Mouse (Mus musculus) embryonic facial prominence, embryonic 14.5 days (tissue): ENCODE measurements around the gene Tubgcp6. TPM values are rescaled to one million over a fixed set of nuclear protein-coding genes. Genes with fewer than 3 reads are reported as not detected.

Source experiments
- ATAC-seq: fragments of 200-750 bp; cut with Nextera tagmentation; 2 replicates; pipeline ENCODE4 v1.8.0; 2017; ENCODE audit warnings: low read depth, moderate number of reproducible peaks, moderate TSS enrichment
- DNase-seq: peaks from one replicate; pipeline ENCODE4 v3.0.0-alpha.2; 2015; ENCODE audit warnings: low spot score
- H3K27ac ChIP-seq: fragments of 300-500 bp; sonication (generic); replicated peaks from 2 replicates; pipeline ENCODE4 v1.5.1; 2014; ENCODE audit warnings: low read depth, mild to moderate bottlenecking, low read length, moderate library complexity
- H3K27me3 ChIP-seq: fragments of 300-500 bp; sonication (generic); replicated peaks from 2 replicates; pipeline ENCODE4 v1.6.1; 2014; ENCODE audit warnings: low read length; ENCODE audit not compliant: control insufficient read depth, insufficient read depth
- H3K36me3 ChIP-seq: fragments of 300-500 bp; sonication (generic); 2 replicates; pipeline ENCODE4 v1.6.1; 2014; ENCODE audit warnings: low read length, mixed read lengths; ENCODE audit not compliant: control insufficient read depth, insufficient read depth
- H3K4me1 ChIP-seq: fragments of 300-500 bp; sonication (generic); 2 replicates; pipeline ENCODE4 v1.6.1; 2014; ENCODE audit warnings: antibody characterized with exemption, low read length; ENCODE audit not compliant: control insufficient read depth, insufficient read depth
- H3K4me2 ChIP-seq: fragments of 300-500 bp; sonication (generic); 2 replicates; pipeline ENCODE4 v1.6.1; 2014; ENCODE audit warnings: low read depth, mild to moderate bottlenecking, low read length, moderate library complexity, mixed read lengths
- H3K4me3 ChIP-seq: fragments of 300-500 bp; sonication (generic); 2 replicates; pipeline ENCODE4 v1.5.1; 2014; ENCODE audit warnings: low read depth, mild to moderate bottlenecking, low read length
- H3K9ac ChIP-seq: fragments of 300-500 bp; sonication (generic); 2 replicates; pipeline ENCODE4 v1.6.1; 2014; ENCODE audit warnings: low read depth, mild to moderate bottlenecking, low read length, moderate library complexity, mixed read lengths
- H3K9me3 ChIP-seq: fragments of 300-500 bp; sonication (generic); 2 replicates; pipeline ENCODE4 v1.6.1; 2016; ENCODE audit warnings: low read length; ENCODE audit not compliant: control insufficient read depth
- WGBS: fragments of 180-500 bp; shearing (Covaris S2); extraction: QIAGEN DNeasy Blood & Tissue Kit; methylation state at CpG from one replicate; pipeline ENCODE4 v1.1.7; 2014; 5-methylcytosine and 5-hydroxymethylcytosine counted together
- polyA plus RNA-seq: library from polyadenylated mRNA; unstranded; fragments of >200 nt; fragmentation: Nextera tagmentation; extraction: Ambion mirVana; gene quantifications from 2 replicates; pipeline ENCODE4 v1.2.1, GENCODE M21; 2014

The Tubgcp6 gene
- polyA plus RNA-seq, 1 experiment from 2014 or later, result 13.9 TPM

DNA sequence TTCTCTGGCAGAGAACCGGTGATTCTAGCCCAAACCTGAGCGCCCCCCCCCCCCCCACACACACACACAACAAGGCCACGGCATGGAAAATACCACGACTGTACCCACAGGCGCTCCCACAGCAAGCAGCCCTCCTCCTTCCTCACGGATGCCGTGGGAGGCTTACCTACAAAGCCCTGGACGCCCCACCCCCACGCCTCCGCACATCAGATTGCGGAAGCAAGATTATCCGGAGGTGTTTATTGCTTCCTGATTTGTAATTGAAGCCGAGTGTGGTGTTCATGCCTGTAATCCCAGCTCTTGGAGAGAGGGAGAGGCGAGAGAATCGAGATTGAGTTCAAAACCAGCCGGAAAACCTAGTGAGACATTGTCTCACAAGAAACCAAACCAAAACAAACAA, 24.1 kb upstream of the Tubgcp6 start:
- ATAC-seq (no peak), DNase-seq (peak; percentile 38)
- Histone ChIP-seq H3K9ac (peak overlapping the region; percentile 56), H3K4me1 (peaks cover 20% of the 10 kb centered on the region), H3K36me3 (no peaks in the 10 kb centered on the region), H3K4me2 (peak overlapping the region; percentile 95), H3K4me3 (peak overlapping the region; percentile 30), H3K9me3 (no peaks in the 10 kb centered on the region), H3K27me3 (peaks cover 45% of the 10 kb centered on the region), H3K27ac (no peak overlapping the region; the same call in 1 of the 2 replicates)
- 8% methylated on average over 12 of the region's 16 CpGs for WGBS

DNA sequence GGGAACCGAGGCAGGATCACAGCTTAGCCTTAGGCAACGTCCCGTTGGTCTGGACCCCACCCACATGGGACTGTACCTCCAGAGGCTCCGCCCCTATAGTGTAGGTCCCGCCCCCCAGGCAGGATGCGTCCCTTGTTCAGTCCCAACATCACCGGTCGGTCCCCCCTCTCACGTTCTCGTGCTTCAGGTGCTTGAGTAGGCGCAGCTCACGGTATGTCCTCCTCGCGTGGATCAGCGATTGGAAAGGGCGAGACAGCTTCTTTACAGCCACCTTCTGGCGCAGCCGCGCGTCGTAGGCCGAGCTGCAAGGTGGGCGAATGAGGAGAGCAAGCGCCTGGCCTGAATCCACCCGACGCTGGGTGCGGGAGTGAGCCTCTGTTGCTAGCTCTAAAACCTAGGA, 23.6 kb upstream of the Tubgcp6 start:
- Histone ChIP-seq H3K4me1 (peaks cover 20% of the 10 kb centered on the region), H3K9ac (peak overlapping the region; percentile 56), H3K27me3 (peaks cover 50% of the 10 kb centered on the region), H3K36me3 (no peaks in the 10 kb centered on the region), H3K4me2 (peak overlapping the region; percentile 95), H3K9me3 (no peaks in the 10 kb centered on the region), H3K27ac (no peak overlapping the region; the same call in 1 of the 2 replicates), H3K4me3 (peak overlapping the region; percentile 30)
- ATAC-seq (peak; percentile 30; the same call in 1 of the 2 replicates), DNase-seq (peak; percentile 49)
- 1% methylated on average over 19 of the region's 27 CpGs for WGBS

DNA sequence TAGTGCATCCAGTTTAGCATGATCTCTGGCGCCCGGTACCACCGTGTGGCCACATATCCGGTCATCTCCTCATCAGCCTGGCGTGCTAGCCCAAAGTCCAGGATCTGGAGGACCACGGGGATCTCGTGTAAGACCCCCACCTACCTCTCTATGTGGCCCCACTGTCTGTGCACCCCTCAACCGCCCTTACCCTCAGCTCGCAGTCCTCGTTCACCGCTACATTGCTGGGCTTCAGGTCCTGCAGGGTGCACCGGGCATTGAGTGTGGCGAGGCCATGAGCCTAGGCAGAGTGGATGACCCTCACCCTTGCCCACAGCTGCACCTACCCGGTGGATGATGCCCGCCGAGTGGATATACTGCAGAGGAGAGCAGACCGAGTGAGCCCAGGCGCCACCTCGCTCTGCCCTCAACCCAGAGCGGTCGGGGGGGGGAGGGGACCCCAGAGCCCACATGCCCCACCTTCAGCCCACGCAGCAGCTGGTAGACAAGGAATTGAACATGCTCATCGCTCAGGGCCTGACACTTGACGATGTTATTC, 23.0 kb upstream of the Tubgcp6 start:
- H3K27ac ChIP-seq, result no peak overlapping the region
- no peaks in the 10 kb centered on the region for H3K9me3 ChIP-seq
- H3K4me1 ChIP-seq, result peaks cover 21% of the 10 kb centered on the region
- no peaks in the 10 kb centered on the region for H3K36me3 ChIP-seq
- peaks cover 56% of the 10 kb centered on the region for H3K27me3 ChIP-seq
- no peak for DNase-seq
- H3K9ac ChIP-seq, result no peak overlapping the region
- H3K4me2 ChIP-seq, result peak overlapping the region; percentile 95
- 77% methylated on average over 22 of the region's 24 CpGs for WGBS
- H3K4me3 ChIP-seq, result no peak overlapping the region
- ATAC-seq, result no peak

DNA sequence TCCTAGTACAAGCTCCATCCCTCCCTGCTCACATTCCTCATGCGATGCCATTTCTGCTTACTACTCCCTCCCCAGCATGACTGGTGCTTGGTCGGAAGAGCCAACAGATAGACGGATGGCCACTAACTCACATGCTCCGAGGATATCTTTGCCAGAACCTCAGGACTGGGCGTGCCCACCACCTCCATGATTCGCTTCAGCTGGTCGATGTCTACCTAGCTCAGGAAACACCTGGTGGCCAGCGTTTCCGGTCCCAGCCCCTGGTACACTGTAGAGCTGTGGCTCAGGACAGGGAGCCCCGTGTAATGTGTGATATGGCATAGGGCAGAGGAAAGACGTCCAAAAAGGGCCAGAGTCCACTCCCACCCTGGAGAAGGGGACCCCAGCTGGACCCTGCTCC, 22.1 kb upstream of the Tubgcp6 start:
- H3K4me3 ChIP-seq, result no peak overlapping the region
- H3K4me2 ChIP-seq, result no peak overlapping the region
- H3K4me1 ChIP-seq, result peaks cover 23% of the 10 kb centered on the region
- ATAC-seq, result no peak
- no peaks in the 10 kb centered on the region for H3K9me3 ChIP-seq
- H3K9ac ChIP-seq, result no peak overlapping the region
- no peak for DNase-seq
- no peaks in the 10 kb centered on the region for H3K36me3 ChIP-seq
- no peak overlapping the region for H3K27ac ChIP-seq
- peaks cover 65% of the 10 kb centered on the region for H3K27me3 ChIP-seq
- WGBS, result 90% methylated on average over 11 of the region's 11 CpGs

DNA sequence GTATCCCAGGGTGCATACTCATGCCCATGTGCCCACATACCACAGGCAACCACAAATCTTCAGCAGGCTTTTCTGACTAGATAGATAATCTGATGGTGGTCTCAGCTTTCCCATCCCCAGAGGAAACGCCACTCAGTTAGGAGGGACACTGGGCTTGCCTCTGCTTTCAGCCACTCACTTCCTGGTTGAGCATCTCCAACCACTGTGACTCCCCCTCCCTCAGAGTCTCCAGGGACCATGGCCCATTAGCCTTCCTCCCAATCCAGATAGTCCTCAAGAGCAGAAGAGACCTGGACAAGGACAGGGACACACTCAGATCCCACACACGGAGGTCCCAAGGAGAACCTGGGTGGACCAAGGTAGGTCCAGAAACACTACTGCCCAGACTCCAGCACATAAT, 20.2 kb upstream of the Tubgcp6 start:
- H3K9me3 ChIP-seq, result no peaks in the 10 kb centered on the region
- DNase-seq (no peak), ATAC-seq (no peak)
- no peaks in the 10 kb centered on the region for H3K36me3 ChIP-seq
- 81% methylated on average over 2 of the region's 2 CpGs for WGBS
- no peak overlapping the region for H3K4me3 ChIP-seq
- peaks cover 70% of the 10 kb centered on the region for H3K27me3 ChIP-seq
- H3K9ac ChIP-seq, result no peak overlapping the region
- H3K27ac ChIP-seq, result no peak overlapping the region
- H3K4me2 ChIP-seq, result no peak overlapping the region
- H3K4me1 ChIP-seq, result peaks cover 15% of the 10 kb centered on the region

DNA sequence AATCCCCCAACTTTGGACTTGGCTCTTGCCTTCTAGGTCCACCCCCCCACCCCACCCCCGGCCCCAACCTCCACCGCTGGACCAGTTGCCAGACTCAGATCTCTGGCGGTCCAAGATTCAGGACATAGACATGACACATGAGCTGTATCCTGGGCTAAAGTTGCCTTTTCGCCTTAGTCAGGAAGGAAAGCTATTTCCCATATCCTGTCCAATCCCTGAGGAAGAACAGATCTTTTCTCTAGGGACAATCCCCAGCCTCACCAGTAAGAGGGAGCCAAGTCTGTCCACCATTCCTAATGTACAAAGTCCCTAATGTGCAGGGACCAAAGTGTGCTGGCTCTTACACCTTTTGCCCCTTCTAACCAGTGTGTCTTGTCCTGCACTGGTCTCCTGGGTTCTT, 19.0 kb upstream of the Tubgcp6 start:
- no peaks in the 10 kb centered on the region for H3K36me3 ChIP-seq
- peaks cover 58% of the 10 kb centered on the region for H3K27me3 ChIP-seq
- H3K4me1 ChIP-seq, result peaks cover 9% of the 10 kb centered on the region
- no peaks in the 10 kb centered on the region for H3K9me3 ChIP-seq
- no peak for ATAC-seq
- no peak for DNase-seq
- 57% methylated on average over 4 of the region's 4 CpGs for WGBS
- H3K9ac ChIP-seq, result no peak overlapping the region
- no peak overlapping the region for H3K4me3 ChIP-seq
- no peak overlapping the region for H3K27ac ChIP-seq
- no peak overlapping the region for H3K4me2 ChIP-seq

DNA sequence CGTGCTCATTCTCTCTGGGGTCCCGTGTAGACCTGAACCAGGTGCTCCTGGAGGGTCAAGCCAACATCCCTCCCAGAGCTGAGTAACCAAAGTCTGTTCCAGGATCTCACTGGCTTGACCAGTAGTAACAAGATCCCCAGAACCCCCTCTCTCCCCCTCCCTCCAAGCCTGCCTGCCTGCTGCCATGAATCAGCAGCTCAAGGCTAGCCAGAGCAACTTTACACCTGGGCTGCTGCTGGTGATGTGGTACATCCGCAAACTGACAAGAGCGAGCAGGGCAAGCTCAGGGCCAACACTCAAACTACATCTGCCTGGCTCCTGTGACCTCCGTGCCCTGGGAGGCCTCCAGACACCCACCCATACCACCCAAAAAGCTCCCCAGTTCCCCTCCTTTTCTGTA, 18.5 kb upstream of the Tubgcp6 start:
- no peak overlapping the region for H3K4me2 ChIP-seq
- H3K9me3 ChIP-seq, result no peaks in the 10 kb centered on the region
- peak; percentile 15 for DNase-seq

DNA sequence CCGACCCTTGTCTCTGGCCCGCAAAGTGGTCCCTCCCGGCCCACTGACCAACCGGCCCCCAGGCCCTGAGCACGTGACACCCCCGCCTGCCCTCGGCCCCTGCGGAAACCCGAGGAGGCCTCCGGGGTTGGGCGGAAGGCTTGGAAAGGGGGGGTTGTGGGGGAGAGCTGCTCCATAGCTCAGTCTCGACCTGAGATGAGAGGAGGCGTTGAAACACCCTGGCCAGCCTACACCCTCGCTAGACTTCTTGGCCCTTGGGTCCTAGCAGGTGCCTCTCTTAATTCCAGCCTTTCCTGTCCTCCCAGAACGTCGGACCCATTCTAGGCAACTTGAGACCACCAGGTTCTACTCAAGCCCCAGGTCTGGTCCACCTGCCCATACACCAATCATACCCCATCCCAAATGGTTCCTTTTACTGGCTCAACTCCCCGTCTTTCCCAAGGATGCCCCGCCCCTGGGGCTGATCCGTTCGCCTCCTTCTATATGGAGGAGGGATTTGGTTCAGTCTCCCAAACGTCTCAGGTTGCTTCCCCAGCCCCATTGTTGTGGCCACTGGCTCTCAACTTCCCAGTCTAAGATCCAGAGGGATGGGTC, 17.8 kb upstream of the Tubgcp6 start, which contains the start of gene Mapk12:
Gene Mapk12, minus strand, starts transcription at position 45 of the 594 bp plus-strand sequence.
- Histone ChIP-seq H3K4me3 (peak within 1 kb of the TSS; percentile 49), H3K9ac (peak within 1 kb of the TSS; percentile 62), H3K27ac (peak within 1 kb of the TSS; percentile 33), H3K27me3 (peaks cover 47% of the 10 kb centered on the region), H3K4me2 (peak within 1 kb of the TSS; percentile 93), H3K9me3 (no peaks in the 10 kb centered on the region), H3K4me1 (peaks cover 7% of the 10 kb centered on the region; the same call in 1 of the 2 replicates), H3K36me3 (no peaks in the 10 kb centered on the region)
- ATAC-seq (peak; percentile 80), DNase-seq (peak; percentile 51)
- 2% methylated on average over 21 of the region's 21 CpGs for WGBS

More for the DNA sequence above, 18.5 kb upstream of the Tubgcp6 start:
- peaks cover 54% of the 10 kb centered on the region for H3K27me3 ChIP-seq
- no peak overlapping the region for H3K27ac ChIP-seq
- no peak overlapping the region for H3K4me3 ChIP-seq
- H3K36me3 ChIP-seq, result no peaks in the 10 kb centered on the region
- no peak overlapping the region for H3K9ac ChIP-seq
- ATAC-seq, result peak; percentile 7; the same call in 1 of the 2 replicates
- peaks cover 7% of the 10 kb centered on the region; the same call in 1 of the 2 replicates for H3K4me1 ChIP-seq
- WGBS, result 13% methylated on average over 5 of the region's 5 CpGs
